23 mouse cellular contexts compared by ENCODE assay signal in the genomic region with DNA sequence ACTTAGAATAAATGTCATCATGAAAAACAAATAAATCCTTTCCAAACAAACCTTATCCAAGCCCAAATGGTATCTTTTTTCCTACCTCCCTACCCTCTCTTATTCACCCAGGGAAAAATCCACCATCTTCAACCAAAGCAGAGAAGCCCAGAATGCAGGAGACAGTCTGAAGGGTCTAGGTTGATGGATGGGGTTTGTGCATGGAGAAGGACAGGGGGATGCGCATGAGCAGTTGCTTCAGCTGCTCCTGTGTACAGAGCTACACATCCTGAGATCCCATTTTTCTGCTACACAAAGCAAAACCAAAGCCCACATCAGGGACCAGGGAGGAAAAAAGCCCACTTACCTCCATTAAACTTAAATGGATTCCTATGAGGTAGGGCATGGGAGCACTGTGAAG.
"Had no signal": no experiment of that assay in that cellular context is flagged by ENCODE, and none has a peak within 500 bp of the region (broad histone marks: within the 10 kb centered on the region; RNA-seq: fewer than 3 reads in every experiment).

No protein-coding gene starts in this region.

- H3K36me3 ChIP-seq: limb, embryonic 10.5 days; limb, embryonic 13.5 days; liver, embryonic 15.5 days; lung, embryonic 15.5 days; midbrain, embryonic 10.5 days; midbrain, embryonic 13.5 days had no signal

- H3K9ac ChIP-seq: limb, embryonic 13.5 days; liver, embryonic 12.5 days; liver, embryonic 15.5 days; lung, embryonic 15.5 days; midbrain, embryonic 13.5 days had no signal

- H3K4me1 ChIP-seq: liver, embryonic 15.5 days; lung, embryonic 15.5 days had no signal

- DNase-seq: kidney, postnatal 10 days; kidney, postnatal 36 days; liver; lung, adult 18-20 months; lung, postnatal 10 days; lung, postnatal 36 days; right cerebral cortex, adult 18-20 months; right cerebral cortex, postnatal 14 days; right cerebral cortex, postnatal 4 days; thymus, adult 2 months; thymus, postnatal 14 days; thymus, postnatal 4 days had no signal

- H3K9me3 ChIP-seq: limb, embryonic 10.5 days; limb, embryonic 13.5 days; liver, embryonic 12.5 days; liver, embryonic 15.5 days; lung, embryonic 15.5 days; megakaryocyte, embryonic 14.5 days; midbrain, embryonic 10.5 days; midbrain, embryonic 13.5 days had no signal

- H3K27ac ChIP-seq: limb, embryonic 13.5 days; liver, embryonic 12.5 days; liver, embryonic 15.5 days; lung, embryonic 15.5 days; midbrain, embryonic 10.5 days; midbrain, embryonic 13.5 days; stomach, postnatal 0 days had no signal

- H3K27me3 ChIP-seq: liver, embryonic 12.5 days; liver, embryonic 15.5 days; lung, embryonic 15.5 days; megakaryocyte, embryonic 14.5 days; midbrain, embryonic 13.5 days had no signal

- H3K4me2 ChIP-seq: limb, embryonic 13.5 days; liver, embryonic 12.5 days; liver, embryonic 15.5 days; lung, embryonic 15.5 days; midbrain, embryonic 13.5 days had no signal

- H3K4me3 ChIP-seq: limb, embryonic 10.5 days; limb, embryonic 13.5 days; liver, embryonic 12.5 days; liver, embryonic 15.5 days; lung, embryonic 15.5 days; megakaryocyte, embryonic 14.5 days; midbrain, embryonic 10.5 days; midbrain, embryonic 13.5 days; myocyte had no signal

- ATAC-seq: liver, embryonic 12.5 days; midbrain, embryonic 13.5 days; midbrain, embryonic 16.5 days had no signal
